Mouse (Mus musculus): ENCODE data around the gene Duox2. TPM values are rescaled to one million over a fixed set of nuclear protein-coding genes. Genes with fewer than 3 reads are reported as not detected.

Gene Duox2
- polyA plus RNA-seq, 1 experiment, result 0.20 TPM

GRCm38 (mm10) chr2:122301081-122301920 is 3.1 kb upstream of the Duox2 start:
- no peaks in the 10 kb centered on the region for H3K79me3 ChIP-seq (ENCODE audit: low read depth)
- H3ac ChIP-seq (ENCODE audit: control insufficient read depth, insufficient read length, low read depth), result no peak overlapping the region
- no peak overlapping the region for H3K4me3 ChIP-seq (ENCODE audit: insufficient read depth, poor library complexity, severe bottlenecking)
- peaks cover 6% of the 10 kb centered on the region for H3K27me3 ChIP-seq (ENCODE audit: control insufficient read depth, insufficient read depth, insufficient read length)
- TF ChIP-seq MYOD1 (IDR thresholded peaks at IDR 0.05; ENCODE audit: control insufficient read depth, insufficient read length, low read depth), result no peak
- TF ChIP-seq MYOG (IDR thresholded peaks at IDR 0.05; ENCODE audit: control insufficient read depth, extremely low read depth, insufficient read length), result no peak
- TF ChIP-seq FOSL1 (IDR thresholded peaks at IDR 0.05; ENCODE audit: insufficient read depth, low read length, poor library complexity, severe bottlenecking), result no peak
- no peak for TF ChIP-seq CTCF (IDR thresholded peaks at IDR 0.05; ENCODE audit: control insufficient read depth, insufficient read depth, insufficient read length)
- TF ChIP-seq CEBPB (IDR thresholded peaks at IDR 0.05; ENCODE audit: low read depth), result no peak
- no peak for TF ChIP-seq MAX (IDR thresholded peaks at IDR 0.05)
- TF ChIP-seq USF1 (IDR thresholded peaks at IDR 0.05; ENCODE audit: low read depth), result no peak
- no peaks in the 10 kb centered on the region for H3K36me3 ChIP-seq (ENCODE audit: control insufficient read depth, insufficient read depth)
- no peaks in the 10 kb centered on the region for H3K79me2 ChIP-seq (ENCODE audit: control insufficient read depth, insufficient read depth)

GRCm38 (mm10) chr2:122300656-122301020 is 2.4 kb upstream of the Duox2 start:
- H3K27me3 ChIP-seq (ENCODE audit: control insufficient read depth, insufficient read depth, insufficient read length), result peaks cover 6% of the 10 kb centered on the region
- H3ac ChIP-seq (ENCODE audit: control insufficient read depth, insufficient read length, low read depth), result no peak overlapping the region
- no peak overlapping the region for H3K4me3 ChIP-seq (ENCODE audit: insufficient read depth, poor library complexity, severe bottlenecking)
- H3K79me3 ChIP-seq (ENCODE audit: low read depth), result no peaks in the 10 kb centered on the region
- TF ChIP-seq CEBPB (IDR thresholded peaks at IDR 0.05; ENCODE audit: low read depth), result no peak
- TF ChIP-seq USF1 (IDR thresholded peaks at IDR 0.05; ENCODE audit: low read depth), result no peak
- no peak for TF ChIP-seq MAX (IDR thresholded peaks at IDR 0.05)
- no peak for TF ChIP-seq MYOG (IDR thresholded peaks at IDR 0.05; ENCODE audit: control insufficient read depth, extremely low read depth, insufficient read length)
- TF ChIP-seq MYOD1 (IDR thresholded peaks at IDR 0.05; ENCODE audit: control insufficient read depth, insufficient read length, low read depth), result no peak
- H3K36me3 ChIP-seq (ENCODE audit: control insufficient read depth, insufficient read depth), result no peaks in the 10 kb centered on the region
- H3K79me2 ChIP-seq (ENCODE audit: control insufficient read depth, insufficient read depth), result no peaks in the 10 kb centered on the region

- Histone ChIP-seq H3ac (ENCODE audit: control insufficient read depth, insufficient read length, low read depth) (no peak overlapping the region), H3K79me3 (ENCODE audit: low read depth) (no peaks in the 10 kb centered on the region), H3K4me3 (ENCODE audit: insufficient read depth, poor library complexity, severe bottlenecking) (no peak overlapping the region), H3K36me3 (ENCODE audit: control insufficient read depth, insufficient read depth) (no peaks in the 10 kb centered on the region), H3K27me3 (ENCODE audit: control insufficient read depth, insufficient read depth, insufficient read length) (peaks cover 6% of the 10 kb centered on the region), H3K79me2 (ENCODE audit: control insufficient read depth, insufficient read depth) (no peaks in the 10 kb centered on the region)
- TF ChIP-seq FOSL1 (IDR thresholded peaks at IDR 0.05; ENCODE audit: insufficient read depth, low read length, poor library complexity, severe bottlenecking) (no peak), MAX (IDR thresholded peaks at IDR 0.05) (no peak), MYOG (IDR thresholded peaks at IDR 0.05; ENCODE audit: control insufficient read depth, extremely low read depth, insufficient read length) (no peak), CEBPB (IDR thresholded peaks at IDR 0.05; ENCODE audit: low read depth) (no peak), USF1 (IDR thresholded peaks at IDR 0.05; ENCODE audit: low read depth) (no peak), MYOD1 (IDR thresholded peaks at IDR 0.05; ENCODE audit: control insufficient read depth, insufficient read length, low read depth) (no peak), CTCF (IDR thresholded peaks at IDR 0.05; ENCODE audit: control insufficient read depth, insufficient read depth, insufficient read length) (no peak)
These were observed 1.8 kb upstream of the Duox2 start for GRCm38 (mm10) chr2:122299911-122300655.

- no peak within 1 kb of the TSS for H3K4me3 ChIP-seq (ENCODE audit: insufficient read depth, poor library complexity, severe bottlenecking)
- no peak for TF ChIP-seq USF1 (IDR thresholded peaks at IDR 0.05; ENCODE audit: low read depth)
- no peak for TF ChIP-seq FOSL1 (IDR thresholded peaks at IDR 0.05; ENCODE audit: insufficient read depth, low read length, poor library complexity, severe bottlenecking)
- TF ChIP-seq CEBPB (IDR thresholded peaks at IDR 0.05; ENCODE audit: low read depth), result no peak
- no peak for TF ChIP-seq MAX (IDR thresholded peaks at IDR 0.05)
- peak; percentile 19 for TF ChIP-seq MYOD1 (IDR thresholded peaks at IDR 0.05; ENCODE audit: control insufficient read depth, insufficient read length, low read depth)
- no peak for TF ChIP-seq CTCF (IDR thresholded peaks at IDR 0.05; ENCODE audit: control insufficient read depth, insufficient read depth, insufficient read length)
- no peaks in the 10 kb centered on the region for H3K36me3 ChIP-seq (ENCODE audit: control insufficient read depth, insufficient read depth)
- H3K27me3 ChIP-seq (ENCODE audit: control insufficient read depth, insufficient read depth, insufficient read length), result peaks cover 6% of the 10 kb centered on the region
- H3ac ChIP-seq (ENCODE audit: control insufficient read depth, insufficient read length, low read depth), result no peak within 1 kb of the TSS
- H3K79me3 ChIP-seq (ENCODE audit: low read depth), result no peaks in the 10 kb centered on the region
- no peaks in the 10 kb centered on the region for H3K79me2 ChIP-seq (ENCODE audit: control insufficient read depth, insufficient read depth)
These were observed 594 bp upstream of the Duox2 start, which contains the start of gene Duoxa2 for GRCm38 (mm10) chr2:122298596-122299490. TSS of gene Duoxa2 (plus strand) at chr2:122298900.

Measured in C2C12 (cell line).